Mouse (Mus musculus) liver, postnatal 0 days (tissue): ENCODE data around the gene Msi2.

Experiments
- CTCF ChIP-seq: sonication (generic); IDR thresholded peaks from 2 replicates; pipeline ENCODE4 v1.5.1; 2016; ENCODE audit warnings: antibody characterized with exemption, low read depth
- EP300 ChIP-seq: IDR thresholded peaks from 2 replicates; pipeline ENCODE4 v1.6.1; 2016; ENCODE audit warnings: antibody characterized with exemption, low read depth, mild to moderate bottlenecking

GRCm38 (mm10) chr11:88348690-88349089, 369.6 kb downstream of the Msi2 start:
- TF ChIP-seq EP300 (no peak), CTCF (no peak)
